Mouse (Mus musculus) lung, adult 2 months (tissue): Measurements from ENCODE around the gene Eif3k.

Source experiments
- CTCF ChIP-seq: fragments of 200-500 bp; IDR thresholded peaks from 2 replicates; pipeline ENCODE4 v1.5.1; 2011; ENCODE audit warnings: mild to moderate bottlenecking, low read length, control low read depth; ENCODE audit not compliant: insufficient read depth
- POLR2A ChIP-seq: fragments of 200-500 bp; IDR thresholded peaks from 2 replicates; pipeline ENCODE4 v1.6.1; 2011; ENCODE audit warnings: low read depth, mild to moderate bottlenecking, control low read depth, low read length, borderline replicate concordance; ENCODE audit errors: extremely low read depth

- no peak for TF ChIP-seq CTCF
- no peak for TF ChIP-seq POLR2A
These were observed 40.1 kb downstream of the Eif3k start for GRCm38 (mm10) chr7:28941542-28941941.
